In genomic region chr12:80436336-80436976, GRCm38 (mm10) we compare ENCODE assay signal across 8 mouse cellular contexts. TPM values are rescaled to one million over a fixed set of nuclear protein-coding genes. Genes with fewer than 3 reads are reported as not detected.
DNase-seq lines count a peak whose midpoint lies in the region; ATAC-seq and TF ChIP-seq lines count a peak whose summit lies in the region.

Gene Dcaf5, minus strand, starts transcription at chr12:80436601.

- peak within 1 kb of the TSS; percentile 99 for H3K4me3 ChIP-seq in ES-Bruce4 (ENCODE audit: low read depth, low read length)
- H3K4me3 ChIP-seq in forebrain, embryonic 14.5 days (ENCODE audit: low read depth, low read length), result peak within 1 kb of the TSS; percentile 87
- H3K4me3 ChIP-seq in liver, embryonic 16.5 days (ENCODE audit: low read depth, low read length), result peak within 1 kb of the TSS; percentile 80
- H3K4me3 ChIP-seq in neural tube, embryonic 13.5 days, result peak within 1 kb of the TSS; percentile 95

- H3K9ac ChIP-seq in ES-Bruce4 (ENCODE audit: low read depth, poor library complexity, severe bottlenecking), result peak within 1 kb of the TSS; percentile 97
- peak within 1 kb of the TSS; percentile 95 for H3K9ac ChIP-seq in forebrain, embryonic 14.5 days (ENCODE audit: low read length)
- peak within 1 kb of the TSS; percentile 83 for H3K9ac ChIP-seq in liver, embryonic 16.5 days (ENCODE audit: low read depth, low read length)
- peak within 1 kb of the TSS; percentile 94 for H3K9ac ChIP-seq in neural tube, embryonic 13.5 days

- H3K4me2 ChIP-seq in forebrain, embryonic 14.5 days (ENCODE audit: low read length), result peak within 1 kb of the TSS; percentile 69
- H3K4me2 ChIP-seq in liver, embryonic 16.5 days (ENCODE audit: low read depth, low read length), result peak within 1 kb of the TSS; percentile 89
- peak within 1 kb of the TSS; percentile 65 for H3K4me2 ChIP-seq in neural tube, embryonic 13.5 days

- TF ChIP-seq EP300 in ES-Bruce4 (IDR thresholded peaks at IDR 0.05; ENCODE audit: insufficient read depth, low read depth, low read length), result no peak

- TF ChIP-seq POLR2A in ES-Bruce4 (IDR thresholded peaks at IDR 0.05; ENCODE audit: insufficient read depth, low read length), result peak; percentile 12

- H3K27ac ChIP-seq in ES-Bruce4 (ENCODE audit: insufficient read depth, low read length), result peak within 1 kb of the TSS; percentile 45; the same call in 1 of the 2 replicates
- H3K27ac ChIP-seq in forebrain, embryonic 14.5 days (ENCODE audit: low read depth, low read length), result peak within 1 kb of the TSS; percentile 94
- peak within 1 kb of the TSS; percentile 83 for H3K27ac ChIP-seq in liver, embryonic 16.5 days (ENCODE audit: low read length)
- H3K27ac ChIP-seq in neural tube, embryonic 13.5 days (replicated peaks), result peak within 1 kb of the TSS; percentile 99

- no peaks in the 10 kb centered on the region for H3K4me1 ChIP-seq in ES-Bruce4 (ENCODE audit: control insufficient read depth, insufficient read depth, low read length)
- H3K4me1 ChIP-seq in forebrain, embryonic 14.5 days (ENCODE audit: control insufficient read depth, insufficient read depth, low read length), result peaks cover 4% of the 10 kb centered on the region; the same call in 1 of the 2 replicates
- H3K4me1 ChIP-seq in liver, embryonic 16.5 days (ENCODE audit: control insufficient read depth, low read depth, low read length), result peaks cover 15% of the 10 kb centered on the region
- H3K4me1 ChIP-seq in neural tube, embryonic 13.5 days (replicated peaks), result peaks cover 31% of the 10 kb centered on the region

- 1% methylated on average over 72 of the region's 79 CpGs for WGBS in forebrain, embryonic 14.5 days
- 2% methylated on average over 70 of the region's 79 CpGs for WGBS in large intestine, adult 2 months
- WGBS in liver, embryonic 16.5 days (ENCODE audit: insufficient replicate concordance), result under 1% methylated on average over 69 of the region's 79 CpGs
- WGBS in neural tube, embryonic 13.5 days, result under 1% methylated on average over 70 of the region's 79 CpGs

- intact Hi-C loops in heart, postnatal 10 days (cut with DNase I), result loop anchor here (1.0 kb wide), 1 partner anchor 27 kb away; the partner anchor contains the start of gene Exd2

- H3K36me3 ChIP-seq in ES-Bruce4 (ENCODE audit: control insufficient read depth, insufficient read depth, low read length, poor library complexity, severe bottlenecking), result no peaks in the 10 kb centered on the region
- no peaks in the 10 kb centered on the region for H3K36me3 ChIP-seq in forebrain, embryonic 14.5 days (ENCODE audit: control insufficient read depth, insufficient read depth, low read length)
- no peaks in the 10 kb centered on the region for H3K36me3 ChIP-seq in liver, embryonic 16.5 days (ENCODE audit: control insufficient read depth, insufficient read depth)
- no peaks in the 10 kb centered on the region for H3K36me3 ChIP-seq in neural tube, embryonic 13.5 days

- peak; percentile 67 for DNase-seq in cerebellum, adult 11 months
- DNase-seq in forebrain, embryonic 14.5 days (ENCODE audit: low spot score), result peak; percentile 89
- peak; percentile 77 to 82 for DNase-seq in heart, postnatal 10 days
- DNase-seq in large intestine, adult 2 months (ENCODE audit: low read depth, low spot score), result peak; percentile 54
- peak; percentile 78 for DNase-seq in telencephalon, adult 2 months (ENCODE audit: low read depth, low spot score)

- no peak for TF ChIP-seq CTCF in ES-Bruce4 (IDR thresholded peaks at IDR 0.05; ENCODE audit: low read depth, low read length)

- peak; percentile 89 for ATAC-seq in forebrain, embryonic 14.5 days
- peak; percentile 76 for ATAC-seq in liver, embryonic 16.5 days (ENCODE audit: low read depth)
- peak; percentile 85 for ATAC-seq in neural tube, embryonic 13.5 days (ENCODE audit: low read depth)

- H3K9me3 ChIP-seq in ES-Bruce4 (replicated peaks; ENCODE audit: control insufficient read depth, insufficient read depth, low read length, poor library complexity, severe bottlenecking), result no peaks in the 10 kb centered on the region
- no peaks in the 10 kb centered on the region for H3K9me3 ChIP-seq in forebrain, embryonic 14.5 days (replicated peaks; ENCODE audit: control insufficient read depth, low read length)
- H3K9me3 ChIP-seq in liver, embryonic 16.5 days (replicated peaks; ENCODE audit: control insufficient read depth, low read length), result no peaks in the 10 kb centered on the region
- no peaks in the 10 kb centered on the region for H3K9me3 ChIP-seq in neural tube, embryonic 13.5 days

- H3K27me3 ChIP-seq in ES-Bruce4 (ENCODE audit: control insufficient read depth, insufficient read depth, low read length, poor library complexity, severe bottlenecking), result no peaks in the 10 kb centered on the region
- no peaks in the 10 kb centered on the region for H3K27me3 ChIP-seq in forebrain, embryonic 14.5 days (replicated peaks; ENCODE audit: control insufficient read depth, insufficient read depth, low read length)
- H3K27me3 ChIP-seq in liver, embryonic 16.5 days (ENCODE audit: control insufficient read depth, insufficient read depth, low read depth, low read length), result no peaks in the 10 kb centered on the region
- no peaks in the 10 kb centered on the region for H3K27me3 ChIP-seq in neural tube, embryonic 13.5 days

RNA-seq across cellular contexts. Expression of gene Dcaf5, which starts in this region (rescaled TPM):
- 10.0 and 10.2 TPM in 2 replicates for polyA plus RNA-seq in ES-Bruce4 (2011; ENCODE audit: insufficient read depth, insufficient read length, low read depth, missing spikeins)
- polyA plus RNA-seq in forebrain, embryonic 14.5 days (2014; fragmentation: Nextera tagmentation; extraction: Ambion mirVana), result 17.7 and 18.9 TPM in 2 replicates
- 10 to 100 TPM; 34.0 to 42.4 TPM for total RNA-seq in heart, postnatal 10 days (2021)
- 11.7 and 15.8 TPM in 2 replicates for polyA plus RNA-seq in large intestine, adult 2 months (2012; rRNA removed)
- polyA plus RNA-seq in liver, embryonic 16.5 days (2015; fragmentation: Nextera tagmentation; extraction: Ambion mirVana), result 2.3 and 2.4 TPM in 2 replicates
- polyA plus RNA-seq in neural tube, embryonic 13.5 days (2015; fragmentation: Nextera tagmentation; extraction: Ambion mirVana), result 22.8 and 24.2 TPM in 2 replicates

Comparison
In these comparisons a context has a peak if more than half of its experiments do, and no peak if none do; other contexts are left out.
1. Peak in every context shown above with its lines: DNase-seq, ATAC-seq, H3K4me3 ChIP-seq and H3K27ac ChIP-seq.
2. H3K27ac ChIP-seq: peak in every context shown above with its lines; median percentile 99 in neural tube, embryonic 13.5 days; 94 in forebrain, embryonic 14.5 days; 83 in liver, embryonic 16.5 days; 45 in ES-Bruce4.